Mouse (Mus musculus): Measurements from ENCODE around the gene Tmem150a. TPM values are rescaled to one million over a fixed set of nuclear protein-coding genes. Genes with fewer than 3 reads are reported as not detected.

The Tmem150a gene
- polyA plus RNA-seq, 1 experiment = 0.44 TPM

GRCm38 (mm10) chr6:72323786-72324508, 31.3 kb upstream of the Tmem150a start:
- peaks cover 38% of the 10 kb centered on the region for H3K4me1 ChIP-seq (ENCODE audit: control insufficient read depth)
- no peak overlapping the region for H3K4me3 ChIP-seq (replicated peaks)
- no peaks in the 10 kb centered on the region for H3K9me3 ChIP-seq (ENCODE audit: control insufficient read depth, low read length)
- no peaks in the 10 kb centered on the region for H3K27me3 ChIP-seq (ENCODE audit: control insufficient read depth)
- H3K36me3 ChIP-seq (ENCODE audit: control insufficient read depth) = peaks cover 99% of the 10 kb centered on the region
- TF ChIP-seq TAL1 (IDR thresholded peaks at IDR 0.05; ENCODE audit: low read length) (peak; percentile 55), GATA1 (IDR thresholded peaks at IDR 0.05; ENCODE audit: low read length) (peak; percentile 36; the same call in 1 of the 2 replicates)

GRCm38 (mm10) chr6:72326274-72326673, 29.0 kb upstream of the Tmem150a start:
- Histone ChIP-seq H3K36me3 (ENCODE audit: control insufficient read depth) (peaks cover 99% of the 10 kb centered on the region), H3K9me3 (ENCODE audit: control insufficient read depth, low read length) (no peaks in the 10 kb centered on the region), H3K4me1 (ENCODE audit: control insufficient read depth) (peaks cover 36% of the 10 kb centered on the region), H3K4me3 (replicated peaks) (no peak overlapping the region), H3K27me3 (ENCODE audit: control insufficient read depth) (no peaks in the 10 kb centered on the region)
- TF ChIP-seq GATA1 (IDR thresholded peaks at IDR 0.05; ENCODE audit: low read length) (no peak), TAL1 (IDR thresholded peaks at IDR 0.05; ENCODE audit: low read length) (no peak)

GRCm38 (mm10) chr6:72329019-72329418, 26.2 kb upstream of the Tmem150a start:
- TF ChIP-seq GATA1 (IDR thresholded peaks at IDR 0.05; ENCODE audit: low read length) (no peak), TAL1 (IDR thresholded peaks at IDR 0.05; ENCODE audit: low read length) (no peak)

GRCm38 (mm10) chr6:72330133-72330532, 25.1 kb upstream of the Tmem150a start:
- Histone ChIP-seq H3K36me3 (ENCODE audit: control insufficient read depth) (peaks cover 99% of the 10 kb centered on the region), H3K4me1 (ENCODE audit: control insufficient read depth) (peaks cover 13% of the 10 kb centered on the region), H3K9me3 (ENCODE audit: control insufficient read depth, low read length) (no peaks in the 10 kb centered on the region)

More at GRCm38 (mm10) chr6:72329019-72329418, 26.2 kb upstream of the Tmem150a start:
- H3K27me3 ChIP-seq (ENCODE audit: control insufficient read depth) = no peaks in the 10 kb centered on the region
- peaks cover 99% of the 10 kb centered on the region for H3K36me3 ChIP-seq (ENCODE audit: control insufficient read depth)
- no peaks in the 10 kb centered on the region for H3K9me3 ChIP-seq (ENCODE audit: control insufficient read depth, low read length)
- H3K4me3 ChIP-seq (replicated peaks) = no peak overlapping the region
- H3K4me1 ChIP-seq (ENCODE audit: control insufficient read depth) = peaks cover 22% of the 10 kb centered on the region

GRCm38 (mm10) chr6:72333111-72333510, 22.1 kb upstream of the Tmem150a start:
- H3K36me3 ChIP-seq (ENCODE audit: control insufficient read depth) = peaks cover 100% of the 10 kb centered on the region
- H3K9me3 ChIP-seq (ENCODE audit: control insufficient read depth, low read length) = no peaks in the 10 kb centered on the region
- TF ChIP-seq TAL1 (IDR thresholded peaks at IDR 0.05; ENCODE audit: low read length) = no peak
- TF ChIP-seq GATA1 (IDR thresholded peaks at IDR 0.05; ENCODE audit: low read length) = no peak
- H3K27me3 ChIP-seq (ENCODE audit: control insufficient read depth) = no peaks in the 10 kb centered on the region
- H3K4me1 ChIP-seq (ENCODE audit: control insufficient read depth) = 0 out of 2 replicates have a peak, but pooled peaks cover 1% of the 10 kb centered on the region
- no peak overlapping the region for H3K4me3 ChIP-seq (replicated peaks)

More at GRCm38 (mm10) chr6:72330133-72330532, 25.1 kb upstream of the Tmem150a start:
- no peak for TF ChIP-seq GATA1 (IDR thresholded peaks at IDR 0.05; ENCODE audit: low read length)
- no peak for TF ChIP-seq TAL1 (IDR thresholded peaks at IDR 0.05; ENCODE audit: low read length)
- no peaks in the 10 kb centered on the region for H3K27me3 ChIP-seq (ENCODE audit: control insufficient read depth)
- H3K4me3 ChIP-seq (replicated peaks) = no peak overlapping the region

GRCm38 (mm10) chr6:72340481-72340880, 14.8 kb upstream of the Tmem150a start:
- peaks cover 40% of the 10 kb centered on the region for H3K4me1 ChIP-seq (ENCODE audit: control insufficient read depth)
- H3K4me3 ChIP-seq (replicated peaks) = no peak overlapping the region
- H3K36me3 ChIP-seq (ENCODE audit: control insufficient read depth) = peaks cover 80% of the 10 kb centered on the region
- no peak for TF ChIP-seq TAL1 (IDR thresholded peaks at IDR 0.05; ENCODE audit: low read length)
- no peaks in the 10 kb centered on the region for H3K27me3 ChIP-seq (ENCODE audit: control insufficient read depth)
- H3K9me3 ChIP-seq (ENCODE audit: control insufficient read depth, low read length) = no peaks in the 10 kb centered on the region

- Histone ChIP-seq H3K4me1 (ENCODE audit: control insufficient read depth) (peaks cover 76% of the 10 kb centered on the region), H3K9me3 (ENCODE audit: control insufficient read depth, low read length) (no peaks in the 10 kb centered on the region), H3K4me3 (replicated peaks) (peak overlapping the region; percentile 96), H3K36me3 (ENCODE audit: control insufficient read depth) (peaks cover 54% of the 10 kb centered on the region), H3K27me3 (ENCODE audit: control insufficient read depth) (no peaks in the 10 kb centered on the region)
- TF ChIP-seq GATA1 (IDR thresholded peaks at IDR 0.05; ENCODE audit: low read length) (no peak), TAL1 (IDR thresholded peaks at IDR 0.05; ENCODE audit: low read length) (no peak)
Measured at GRCm38 (mm10) chr6:72344396-72345073, 10.7 kb upstream of the Tmem150a start.

- TF ChIP-seq TAL1 (IDR thresholded peaks at IDR 0.05; ENCODE audit: low read length) (no peak), GATA1 (IDR thresholded peaks at IDR 0.05; ENCODE audit: low read length) (no peak)
Measured at GRCm38 (mm10) chr6:72345074-72345567, 10.1 kb upstream of the Tmem150a start, which contains the start of gene Usp39. Gene Usp39, minus strand, starts transcription at chr6:72345184.

GRCm38 (mm10) chr6:72345633-72346032, 9.6 kb upstream of the Tmem150a start:
- H3K36me3 ChIP-seq (ENCODE audit: control insufficient read depth) = peaks cover 54% of the 10 kb centered on the region
- H3K27me3 ChIP-seq (ENCODE audit: control insufficient read depth) = no peaks in the 10 kb centered on the region
- peak overlapping the region; percentile 96 for H3K4me3 ChIP-seq (replicated peaks)
- peaks cover 80% of the 10 kb centered on the region for H3K4me1 ChIP-seq (ENCODE audit: control insufficient read depth)
- no peaks in the 10 kb centered on the region for H3K9me3 ChIP-seq (ENCODE audit: control insufficient read depth, low read length)
- no peak for TF ChIP-seq TAL1 (IDR thresholded peaks at IDR 0.05; ENCODE audit: low read length)

More at GRCm38 (mm10) chr6:72345074-72345567, 10.1 kb upstream of the Tmem150a start, which contains the start of gene Usp39:
- Histone ChIP-seq H3K4me1 (ENCODE audit: control insufficient read depth) (peaks cover 78% of the 10 kb centered on the region), H3K4me3 (replicated peaks) (peak within 1 kb of the TSS; percentile 96), H3K9me3 (ENCODE audit: control insufficient read depth, low read length) (no peaks in the 10 kb centered on the region), H3K27me3 (ENCODE audit: control insufficient read depth) (no peaks in the 10 kb centered on the region), H3K36me3 (ENCODE audit: control insufficient read depth) (peaks cover 54% of the 10 kb centered on the region)
